Mouse (Mus musculus) adrenal gland, adult 8-10 months (tissue): ENCODE results near the gene Otop2. TPM values are rescaled to one million over a fixed set of nuclear protein-coding genes. Genes with fewer than 3 reads are reported as not detected.

ENCODE experiments used
- DNase-seq: peaks from one replicate; pipeline ENCODE4 v3.0.0; 2022
- total RNA-seq, 4 experiments: library from RNA; stranded (reverse); gene quantifications; 2 replicates each; pipeline ENCODE4 v1.2.4; 2022

Otop2 gene
- total RNA-seq, 4 experiments from 2014 or later, result not detected

GRCm38 (mm10) chr11:115349976-115350375 lies 43.0 kb downstream of the Otop2 start:
- DNase-seq, result no peak

- no peak for DNase-seq
These were observed 46.4 kb downstream of the Otop2 start for GRCm38 (mm10) chr11:115353375-115353774.

GRCm38 (mm10) chr11:115354183-115354582 lies 47.2 kb downstream of the Otop2 start:
- DNase-seq, result no peak

DNA sequence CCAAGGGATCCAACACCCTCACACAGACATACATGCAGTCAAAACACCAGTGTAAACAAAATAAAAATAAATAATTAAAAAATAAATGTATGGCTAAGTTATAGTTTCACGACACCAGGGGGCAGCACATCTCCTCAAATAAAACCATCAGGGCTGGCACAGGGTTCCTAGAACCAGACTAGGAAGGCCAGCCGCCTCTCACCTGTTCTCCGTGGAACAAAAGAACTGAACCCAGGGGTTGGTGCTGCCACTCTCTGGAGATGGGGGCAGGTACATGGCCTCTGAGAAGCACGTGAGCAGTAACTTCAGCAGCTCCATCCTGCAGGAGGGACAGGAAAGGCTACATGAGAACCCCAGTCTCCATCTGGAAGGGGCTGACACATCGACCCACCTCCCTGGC lies 51.5 kb downstream of the Otop2 start:
- peak; percentile 41 for DNase-seq

- DNase-seq, result no peak
These were observed 52.3 kb downstream of the Otop2 start for GRCm38 (mm10) chr11:115359293-115359692.

GRCm38 (mm10) chr11:115359726-115360125 lies 52.8 kb downstream of the Otop2 start:
- no peak for DNase-seq

DNA sequence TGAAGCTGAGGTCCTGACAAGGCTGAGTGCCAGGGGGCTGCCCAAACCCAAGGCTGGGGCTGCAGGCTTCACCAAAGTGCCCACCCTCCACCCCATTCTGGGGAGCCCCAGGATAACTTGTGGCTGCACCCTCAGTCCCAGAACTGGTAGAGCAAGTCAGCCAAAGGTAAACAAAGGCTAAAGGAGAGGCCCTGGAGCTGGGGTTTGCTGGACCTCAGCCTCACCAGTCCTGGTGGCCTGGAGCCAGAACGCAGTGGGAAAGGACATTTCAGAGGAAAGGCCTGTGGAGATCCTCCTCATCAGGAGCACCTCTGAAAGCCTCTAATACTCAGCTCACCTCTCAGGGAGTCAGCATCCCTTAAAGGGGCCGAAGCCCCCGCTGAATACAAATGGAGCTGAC lies 57.2 kb downstream of the Otop2 start:
- DNase-seq, result no peak

DNA sequence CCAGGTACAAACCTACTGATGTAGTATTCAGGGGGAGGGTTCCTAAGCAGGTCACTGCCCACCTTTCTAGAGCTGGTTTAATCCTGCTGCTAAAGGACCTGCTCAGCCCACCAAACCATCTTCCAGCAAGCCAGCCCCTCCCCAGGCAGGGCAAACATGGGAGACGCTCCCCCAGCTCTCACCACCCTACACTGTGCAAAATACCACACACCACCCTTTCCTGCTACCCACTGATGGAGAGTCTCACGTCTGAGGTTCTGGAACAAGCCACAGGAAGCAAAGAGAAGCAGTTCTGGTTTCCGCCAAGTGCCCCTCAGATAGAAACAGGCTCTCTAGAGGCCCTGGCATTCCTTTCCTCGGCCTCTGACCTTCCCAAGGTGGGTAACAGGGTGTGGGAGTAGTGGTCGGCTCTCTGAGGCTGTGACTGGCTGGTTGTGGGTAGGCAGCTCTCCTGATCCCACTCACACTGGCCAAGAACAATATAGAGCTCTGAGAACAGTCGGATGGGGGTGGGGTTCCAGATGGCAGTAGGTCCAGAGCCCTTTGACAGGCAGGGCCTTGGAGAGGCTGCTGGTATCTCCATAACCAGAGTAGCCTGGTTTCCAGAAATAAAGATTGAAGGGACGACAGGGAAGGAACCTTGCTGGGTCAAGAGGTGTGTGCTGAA lies 59.2 kb downstream of the Otop2 start:
- DNase-seq, result no peak

DNA sequence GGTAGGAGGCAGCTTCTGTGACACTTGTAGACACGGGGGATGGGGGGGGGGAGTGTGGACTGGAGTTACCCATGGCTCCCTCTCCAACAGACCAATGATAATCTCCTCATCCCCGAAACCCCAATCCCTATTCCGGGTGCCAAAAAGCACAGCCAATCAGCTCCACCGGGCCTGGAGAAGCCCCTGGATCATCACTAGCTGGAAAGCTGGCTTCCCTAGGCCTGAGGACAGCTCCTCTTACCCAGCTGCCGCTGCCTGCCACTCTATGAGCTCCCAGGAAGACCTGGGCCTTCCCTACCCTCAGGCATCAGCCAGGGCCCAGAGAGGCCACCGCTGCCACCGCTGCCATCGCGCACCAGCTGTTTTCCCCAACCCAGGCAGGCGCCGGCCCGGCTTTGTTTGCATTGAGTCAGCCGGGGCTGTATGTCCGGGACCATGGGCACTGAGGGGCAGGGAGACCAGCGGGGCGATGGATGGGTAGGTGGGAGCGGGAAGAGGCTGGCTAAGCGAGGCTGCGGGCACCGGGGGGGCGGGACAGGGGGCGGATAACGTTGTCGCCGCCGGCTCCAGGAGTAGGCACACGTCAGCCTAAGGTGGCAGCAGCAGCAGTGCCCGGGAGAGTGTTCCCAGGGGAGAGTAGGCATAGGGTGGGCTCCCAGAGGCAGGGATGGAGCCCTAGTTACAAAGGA lies 59.9 kb downstream of the Otop2 start:
- DNase-seq, result no peak

DNA sequence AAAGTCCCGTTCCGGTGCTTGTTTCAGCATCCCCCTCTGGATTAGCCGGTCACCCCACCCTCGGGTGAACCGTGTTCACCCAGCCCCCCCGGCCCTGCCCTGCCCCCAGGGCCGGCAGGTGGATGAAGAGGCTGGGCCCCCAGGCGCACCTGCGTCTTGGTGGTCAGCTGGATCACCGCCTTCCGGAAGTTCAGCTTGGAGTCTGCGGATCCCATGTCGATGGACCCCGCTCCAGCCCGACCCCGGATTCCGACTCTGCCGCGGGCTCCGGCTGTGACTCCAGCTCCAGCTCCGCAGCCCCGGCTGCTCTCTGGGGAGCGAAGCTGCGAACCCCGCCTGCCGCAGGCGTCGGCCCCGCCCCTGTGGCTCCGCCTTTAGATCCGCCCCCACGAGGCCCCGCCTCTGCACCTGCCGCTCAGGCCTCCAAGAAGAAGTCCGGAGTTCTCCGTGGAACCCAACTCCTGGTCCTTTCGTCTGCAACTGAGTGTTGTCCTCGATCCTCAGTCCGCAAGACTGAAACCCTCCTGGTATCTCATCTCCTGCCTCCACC lies 60.5 kb downstream of the Otop2 start, which contains the start of gene Hid1:
Gene Hid1, minus strand, starts transcription at position 362 of the 550 bp plus-strand sequence.
- peak; percentile 75 for DNase-seq

DNA sequence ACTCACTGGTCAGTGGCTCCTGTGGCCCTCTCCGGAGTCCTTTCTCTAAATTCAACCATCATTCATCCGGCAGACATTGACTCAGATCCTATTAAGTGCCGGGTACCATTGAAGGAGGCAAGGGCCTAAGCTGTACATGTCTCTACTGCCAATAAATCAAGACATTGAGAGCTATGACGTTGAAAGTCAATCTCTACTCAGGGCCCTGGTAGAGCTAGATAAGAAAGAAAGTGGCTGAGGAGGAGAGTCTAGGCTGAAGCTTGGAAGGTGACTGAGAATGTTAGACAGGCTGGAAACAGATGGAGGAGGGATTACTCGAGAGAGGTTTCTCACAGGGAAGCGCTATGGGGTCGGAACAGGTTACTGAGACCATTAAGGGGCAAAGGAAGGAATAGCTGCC lies 63.4 kb downstream of the Otop2 start:
- DNase-seq, result no peak

DNA sequence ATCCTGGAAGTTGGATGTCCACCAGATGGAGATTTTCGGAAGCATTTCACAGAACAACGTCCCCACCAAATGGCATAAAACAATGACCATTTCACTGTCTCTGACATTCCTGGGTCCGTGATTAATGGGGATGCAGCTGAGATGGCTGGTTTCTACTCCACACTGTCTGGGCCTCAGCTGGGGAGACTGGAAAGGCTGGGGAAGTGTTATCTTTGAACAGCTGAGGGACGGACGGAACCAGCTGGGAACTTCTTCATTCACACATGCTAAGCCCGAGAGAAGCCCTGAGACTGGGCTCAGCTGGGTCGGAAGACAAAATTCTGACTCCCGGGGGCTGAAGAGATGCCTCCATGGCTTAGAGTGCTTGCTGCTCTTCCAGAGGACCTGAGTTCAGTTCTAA lies 64.4 kb downstream of the Otop2 start:
- no peak for DNase-seq

GRCm38 (mm10) chr11:115372015-115372414 lies 65.1 kb downstream of the Otop2 start:
- DNase-seq, result no peak

GRCm38 (mm10) chr11:115372737-115373136 lies 65.8 kb downstream of the Otop2 start:
- DNase-seq, result no peak

DNA sequence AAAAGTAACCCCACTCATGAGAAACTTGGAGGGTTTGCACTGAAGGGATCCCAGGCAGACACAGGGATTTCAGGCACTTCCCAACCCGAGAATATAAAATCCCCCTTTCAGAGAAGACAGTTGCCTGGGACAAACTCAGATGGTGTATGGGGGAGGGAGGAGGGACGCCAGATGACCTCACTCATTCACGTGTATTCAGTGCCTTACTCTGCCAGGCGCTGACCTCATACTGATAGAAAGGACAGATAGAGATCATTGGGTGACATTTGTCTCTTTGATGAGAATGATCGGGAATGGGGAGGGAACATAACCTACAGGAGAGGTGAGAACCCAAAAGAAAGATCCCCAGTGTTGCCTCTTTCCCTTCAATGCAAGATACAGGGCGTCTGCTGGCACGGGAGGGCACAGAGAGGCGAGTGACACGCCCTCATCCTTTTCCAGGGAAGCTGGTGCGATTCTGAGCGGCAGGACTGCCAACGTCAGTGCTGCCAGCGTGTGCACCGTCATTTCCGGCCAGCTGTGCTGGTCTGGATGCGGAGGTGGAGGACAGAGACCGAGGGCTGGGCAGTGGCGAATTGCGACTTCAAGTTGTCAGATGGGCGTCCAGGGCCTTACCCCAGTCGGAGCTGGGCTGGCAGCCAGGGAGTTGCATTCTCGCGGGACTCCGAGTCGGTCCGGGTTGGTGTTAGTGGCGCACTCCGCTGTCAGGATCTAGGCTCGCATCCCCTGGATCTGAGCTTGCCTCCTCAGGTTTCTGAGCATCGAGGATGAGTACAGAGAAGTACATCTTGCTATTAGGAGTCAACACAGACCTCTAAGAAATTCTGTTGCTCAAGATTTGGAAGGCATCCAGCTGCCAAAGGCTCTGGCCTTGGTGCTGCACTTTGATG lies 67.1 kb downstream of the Otop2 start:
- DNase-seq, result peak; percentile 78

DNA sequence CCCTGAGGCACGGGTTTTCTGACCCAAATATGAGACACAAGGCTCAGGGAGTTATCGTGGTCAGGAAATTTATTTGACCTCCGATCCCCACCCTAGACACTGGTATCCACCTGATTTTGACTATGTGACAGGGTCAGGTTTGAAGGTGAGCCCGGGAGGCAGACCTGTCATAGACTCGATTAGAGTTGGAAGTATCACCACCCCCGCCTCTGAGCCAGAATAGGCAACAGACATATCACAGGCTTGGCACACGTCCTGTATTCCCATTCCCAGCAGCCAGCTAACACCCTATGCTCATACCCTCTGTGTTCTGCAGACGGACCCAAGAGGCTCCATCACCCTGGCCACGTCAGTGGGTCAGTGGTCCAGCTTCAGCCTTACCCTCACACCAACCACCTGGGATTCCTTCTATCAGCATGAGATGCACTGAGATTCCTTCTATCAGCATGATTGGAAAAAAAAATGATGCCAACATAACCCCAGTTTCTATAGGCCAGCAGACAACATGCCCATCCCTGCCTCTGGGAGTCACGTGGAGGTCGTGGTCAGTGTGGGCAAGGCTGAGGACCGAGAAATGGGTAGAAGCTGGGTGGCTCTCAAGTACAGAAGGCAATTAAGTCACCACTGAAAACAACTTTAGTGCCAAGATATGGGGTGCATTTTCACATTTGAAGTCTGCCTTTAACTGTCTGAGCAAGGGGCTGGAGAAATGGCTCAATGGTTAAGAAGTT lies 67.9 kb downstream of the Otop2 start:
- no peak for DNase-seq

DNA sequence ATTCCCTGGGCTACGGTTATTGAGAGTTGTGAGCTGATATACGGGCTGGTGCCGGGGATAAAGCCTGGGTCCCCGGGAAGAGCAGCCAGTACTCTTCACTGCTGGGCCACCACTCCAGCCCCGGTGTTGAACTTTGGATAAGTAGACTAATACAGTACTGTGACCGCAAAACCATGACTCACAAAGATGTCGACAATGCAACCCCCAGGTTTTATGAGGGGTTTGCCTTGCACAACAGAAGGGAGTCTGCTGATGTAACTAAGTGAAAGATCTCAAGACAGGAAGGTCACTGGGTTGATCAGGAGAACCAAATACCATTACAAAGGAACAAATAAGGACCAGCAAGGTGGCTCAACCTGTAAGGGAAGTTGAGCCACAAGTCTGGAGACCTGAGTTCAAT lies 69.8 kb downstream of the Otop2 start:
- DNase-seq, result no peak

DNA sequence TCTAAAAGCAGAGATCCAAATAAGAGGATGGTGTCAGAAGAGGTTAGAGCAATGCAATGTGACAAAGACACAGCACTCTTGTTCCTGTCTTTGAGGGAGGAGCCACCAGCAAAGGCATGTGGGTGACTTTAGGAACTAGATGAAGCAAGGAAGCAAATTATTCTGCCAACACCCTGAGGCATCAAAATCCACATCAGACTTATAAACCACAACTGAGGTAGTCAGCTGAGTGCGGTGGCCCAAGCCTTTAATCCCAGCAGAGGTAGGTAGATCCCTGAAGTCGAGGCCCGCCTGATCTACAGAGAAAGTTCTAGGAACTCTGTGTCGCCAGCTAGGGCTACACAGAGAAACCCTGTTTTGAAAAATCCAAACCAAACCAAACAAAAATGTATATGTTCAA lies 70.3 kb downstream of the Otop2 start:
- no peak for DNase-seq

GRCm38 (mm10) chr11:115377854-115378253 lies 70.9 kb downstream of the Otop2 start:
- DNase-seq, result no peak

GRCm38 (mm10) chr11:115381276-115381675 lies 74.3 kb downstream of the Otop2 start:
- DNase-seq, result no peak
